In genomic region chr3:101469675-101470074, GRCm38 (mm10) we compare ENCODE assay signal across 16 mouse cellular contexts.
"Had no signal": no experiment of that assay in that cellular context is flagged by ENCODE, and none has a peak within 500 bp of the region (broad histone marks: within the 10 kb centered on the region; RNA-seq: fewer than 3 reads in every experiment).

No protein-coding gene starts in this region.

- H3K4me3 ChIP-seq: megakaryocyte, embryonic 14.5 days; midbrain, embryonic 10.5 days; midbrain, embryonic 12.5 days; neural tube, embryonic 12.5 days; stomach, embryonic 15.5 days had no signal

- H3K36me3 ChIP-seq: midbrain, embryonic 10.5 days; midbrain, embryonic 12.5 days; neural tube, embryonic 12.5 days; stomach, embryonic 15.5 days had no signal

- H3K4me1 ChIP-seq: megakaryocyte, embryonic 14.5 days; midbrain, embryonic 12.5 days had no signal

- H3K27ac ChIP-seq: midbrain, embryonic 10.5 days; midbrain, embryonic 12.5 days; neural tube, embryonic 12.5 days; stomach, embryonic 15.5 days; stomach, postnatal 0 days had no signal

- H3K27me3 ChIP-seq: midbrain, embryonic 12.5 days; neural tube, embryonic 12.5 days; stomach, embryonic 15.5 days had no signal

- ATAC-seq: midbrain, embryonic 16.5 days had no signal

- H3K9ac ChIP-seq: lung, embryonic 14.5 days; midbrain, embryonic 12.5 days; neural tube, embryonic 12.5 days; stomach, embryonic 15.5 days had no signal

- DNase-seq: lung, adult 18-20 months; lung, embryonic 14.5 days; lung, postnatal 10 days; lung, postnatal 4 days; midbrain, embryonic 14.5 days; right cerebral cortex, postnatal 14 days; thymus, adult 2 months; thymus, postnatal 25 days; thymus, postnatal 4 days had no signal

- H3K4me2 ChIP-seq: lung, embryonic 14.5 days; midbrain, embryonic 12.5 days; neural tube, embryonic 12.5 days; stomach, embryonic 15.5 days had no signal

- H3K9me3 ChIP-seq: midbrain, embryonic 12.5 days; neural tube, embryonic 12.5 days; stomach, embryonic 15.5 days had no signal
